Mouse (Mus musculus): ENCODE measurements around the gene Ube3b.

DNA sequence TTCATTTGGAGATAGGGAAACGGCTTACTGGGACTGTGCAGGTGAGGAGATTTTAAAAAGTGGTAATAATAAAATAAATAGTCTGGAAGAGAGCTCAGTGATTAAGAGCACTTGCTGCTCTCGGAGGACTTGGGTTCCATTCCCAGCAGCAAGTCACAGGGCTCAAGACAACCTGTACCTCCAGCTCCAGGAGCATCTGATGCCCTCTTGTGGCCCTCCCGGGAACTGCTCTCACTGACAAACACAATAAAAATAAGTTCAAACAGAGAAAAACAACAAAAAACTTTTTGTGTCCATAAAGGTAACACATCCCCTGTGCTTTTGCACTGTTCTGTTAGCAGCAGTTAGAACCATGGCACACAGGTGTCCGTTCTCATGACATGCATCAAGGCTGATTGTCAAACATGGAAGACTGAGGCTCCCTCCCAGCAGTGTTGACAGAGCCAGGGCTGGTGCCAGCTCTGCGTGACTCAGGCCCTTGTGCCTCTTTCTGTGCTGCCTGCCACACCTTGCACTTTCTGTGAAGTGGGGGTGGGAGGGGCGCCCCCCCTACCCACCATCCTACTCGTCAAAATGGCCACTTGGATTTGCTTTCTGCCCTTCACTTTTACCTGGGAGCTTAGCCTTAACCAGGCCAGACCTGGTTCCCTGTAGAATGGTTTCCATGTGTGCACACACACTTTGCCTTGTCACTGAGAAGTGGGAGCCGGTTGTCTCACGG lies 2.9 kb downstream of the Ube3b start:
- peak; percentile 83 for TF ChIP-seq CTCF (IDR thresholded peaks at IDR 0.05; ENCODE audit: low read depth, low read length)
- no peak for TF ChIP-seq POLR2A (IDR thresholded peaks at IDR 0.05; ENCODE audit: extremely low read depth, insufficient read depth, low read length)
